In the genomic region with DNA sequence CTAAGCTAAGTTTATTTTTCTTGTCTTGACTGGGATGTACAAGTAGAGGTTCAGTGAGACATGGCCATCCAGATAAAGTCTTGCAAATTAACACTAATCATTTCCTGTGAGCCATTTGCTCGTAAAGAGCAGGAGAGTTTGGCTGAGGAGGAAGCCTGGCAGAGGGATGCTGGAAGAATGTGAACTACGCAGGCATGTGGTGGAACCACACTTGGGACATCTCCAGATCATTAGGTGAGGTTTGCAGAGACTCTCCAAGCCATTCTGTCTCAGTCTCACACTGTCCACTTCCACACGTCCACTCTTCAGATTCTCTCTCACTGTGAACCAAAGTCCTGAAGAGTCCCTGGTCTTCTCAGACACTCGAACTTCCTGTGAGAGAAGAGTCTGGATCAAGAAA, we compare ENCODE assay signal across 17 mouse cellular contexts.
"Had no signal": no experiment of that assay in that cellular context is flagged by ENCODE, and none has a peak within 500 bp of the region (broad histone marks: within the 10 kb centered on the region; RNA-seq: fewer than 3 reads in every experiment).

No protein-coding gene starts in this region.

- H3K27ac ChIP-seq: lung, embryonic 15.5 days; macrophage; midbrain, embryonic 13.5 days; midbrain, embryonic 15.5 days; neural tube, embryonic 12.5 days; stomach, embryonic 15.5 days; stomach, postnatal 0 days had no signal

- H3K27me3 ChIP-seq: lung, embryonic 15.5 days; midbrain, embryonic 13.5 days; midbrain, embryonic 15.5 days; neural tube, embryonic 12.5 days; stomach, embryonic 15.5 days had no signal

- H3K4me3 ChIP-seq: lung, embryonic 15.5 days; megakaryocyte, embryonic 14.5 days; midbrain, embryonic 13.5 days; midbrain, embryonic 15.5 days; neural tube, embryonic 12.5 days; stomach, embryonic 15.5 days had no signal

- H3K4me2 ChIP-seq: lung, embryonic 15.5 days; midbrain, embryonic 11.5 days; midbrain, embryonic 13.5 days; midbrain, embryonic 15.5 days; neural tube, embryonic 12.5 days; stomach, embryonic 15.5 days had no signal

- H3K9me3 ChIP-seq: lung, embryonic 15.5 days; megakaryocyte, embryonic 14.5 days; midbrain, embryonic 13.5 days; midbrain, embryonic 15.5 days; neural tube, embryonic 12.5 days; stomach, embryonic 15.5 days had no signal

- H3K9ac ChIP-seq: lung, embryonic 15.5 days; midbrain, embryonic 13.5 days; midbrain, embryonic 15.5 days; neural tube, embryonic 12.5 days; stomach, embryonic 15.5 days had no signal

- H3K36me3 ChIP-seq: lung, embryonic 15.5 days; midbrain, embryonic 13.5 days; midbrain, embryonic 15.5 days; neural tube, embryonic 12.5 days; stomach, embryonic 15.5 days had no signal

- ATAC-seq: lung, postnatal 0 days; midbrain, embryonic 13.5 days; midbrain, embryonic 15.5 days had no signal

- H3K4me1 ChIP-seq: lung, embryonic 15.5 days; megakaryocyte, embryonic 14.5 days; midbrain, embryonic 13.5 days; midbrain, embryonic 15.5 days had no signal

- DNase-seq: lung, adult 2 months; lung, postnatal 14 days; lung, postnatal 36 days; right cerebral cortex, postnatal 14 days; thymus, adult 2 months; thymus, postnatal 25 days; thymus, postnatal 4 days had no signal
